Mouse (Mus musculus) erythroblast, embryonic 14.5 days (primary cell): ENCODE data around the gene Lsp1.

ENCODE experiments used
- GATA1 ChIP-seq: IDR thresholded peaks from 2 replicates; pipeline ENCODE4 v1.6.1; 2012; ENCODE audit warnings: low read length, inconsistent platforms, mixed read lengths
- TAL1 ChIP-seq: IDR thresholded peaks from 3 replicates; pipeline ENCODE4 v1.6.1; 2012; ENCODE audit warnings: low read length, inconsistent platforms, mixed read lengths

- no peak for TF ChIP-seq TAL1
- no peak for TF ChIP-seq GATA1
Measured at GRCm38 (mm10) chr7:142483136-142483535, 22.5 kb downstream of the Lsp1 start.
